Mouse (Mus musculus): ENCODE measurements around the gene Ndufb10.

The Ndufb10 gene

GRCm38 (mm10) chr17:24724184-24724583 is at the start of gene Ndufb10:
Ndufb10 (minus strand) TSS chr17:24724478.
- peak; percentile 98 for DNase-seq (ENCODE audit: low spot score in 2 of 2)

GRCm38 (mm10) chr17:24773241-24773640 is 49.0 kb upstream of the Ndufb10 start:
- no peak for DNase-seq (ENCODE audit: low spot score in 2 of 2)

- no peak for DNase-seq (ENCODE audit: low spot score in 2 of 2)
These were observed 44.9 kb upstream of the Ndufb10 start for GRCm38 (mm10) chr17:24769146-24769545.

- DNase-seq (ENCODE audit: low spot score in 2 of 2) = no peak
These were observed 42.1 kb upstream of the Ndufb10 start for GRCm38 (mm10) chr17:24766266-24766875.

- no peak for DNase-seq (ENCODE audit: low spot score in 2 of 2)
These were observed 41.0 kb upstream of the Ndufb10 start for GRCm38 (mm10) chr17:24765016-24765905.

- no peak for DNase-seq (ENCODE audit: low spot score in 2 of 2)
These were observed 36.8 kb upstream of the Ndufb10 start for GRCm38 (mm10) chr17:24761121-24761520.

GRCm38 (mm10) chr17:24757394-24757793 is 33.1 kb upstream of the Ndufb10 start:
- no peak for DNase-seq (ENCODE audit: low spot score in 2 of 2)

GRCm38 (mm10) chr17:24752415-24753394 is 28.4 kb upstream of the Ndufb10 start, which contains the start of gene Hs3st6:
Hs3st6 (plus strand) TSS chr17:24752988.
- DNase-seq (ENCODE audit: low spot score in 2 of 2) = no peak

- no peak for DNase-seq (ENCODE audit: low spot score in 2 of 2)
These were observed 27.2 kb upstream of the Ndufb10 start for GRCm38 (mm10) chr17:24751528-24751927.

GRCm38 (mm10) chr17:24746986-24747385 is 22.7 kb upstream of the Ndufb10 start:
- no peak for DNase-seq (ENCODE audit: low spot score in 2 of 2)

GRCm38 (mm10) chr17:24745526-24746497 is 21.5 kb upstream of the Ndufb10 start:
- peak; percentile 90 to 91 for DNase-seq (ENCODE audit: low spot score in 2 of 2)

- no peak for DNase-seq (ENCODE audit: low spot score in 2 of 2)
These were observed 20.1 kb upstream of the Ndufb10 start for GRCm38 (mm10) chr17:24744381-24744780.

- no peak for DNase-seq (ENCODE audit: low spot score in 2 of 2)
These were observed 19.6 kb upstream of the Ndufb10 start for GRCm38 (mm10) chr17:24743896-24744295.

- no peak for DNase-seq (ENCODE audit: low spot score in 2 of 2)
These were observed 18.0 kb upstream of the Ndufb10 start for GRCm38 (mm10) chr17:24742307-24742706.

GRCm38 (mm10) chr17:24739926-24740325 is 15.6 kb upstream of the Ndufb10 start:
- no peak for DNase-seq (ENCODE audit: low spot score in 2 of 2)

- DNase-seq (ENCODE audit: low spot score in 2 of 2) = no peak
These were observed 14.0 kb upstream of the Ndufb10 start for GRCm38 (mm10) chr17:24738238-24738637.

GRCm38 (mm10) chr17:24737135-24737810 is 13.0 kb upstream of the Ndufb10 start:
- no peak for DNase-seq (ENCODE audit: low spot score in 2 of 2)

- peak; percentile 91 to 92 for DNase-seq (ENCODE audit: low spot score in 2 of 2)
These were observed 12.2 kb upstream of the Ndufb10 start, which contains the start of gene Msrb1 for GRCm38 (mm10) chr17:24736330-24737051. Msrb1 (plus strand) TSS chr17:24736642.

- no peak for DNase-seq (ENCODE audit: low spot score in 2 of 2)
These were observed 11.2 kb upstream of the Ndufb10 start for GRCm38 (mm10) chr17:24735446-24735845.
